Comparison of ENCODE assay signal across 11 mouse cellular contexts in genomic region chr1:39636660-39637059, GRCm38 (mm10). TPM values are rescaled to one million over a fixed set of nuclear protein-coding genes. Genes with fewer than 3 reads are reported as not detected.
DNase-seq lines count a peak whose midpoint lies in the region; ATAC-seq lines count a peak whose summit lies in the region.
"Had no signal": no experiment of that assay in that cellular context is flagged by ENCODE, and none has a peak within 500 bp of the region (broad histone marks: within the 10 kb centered on the region; RNA-seq: fewer than 3 reads in every experiment).

No protein-coding gene starts in this region.

- H3K4me1 ChIP-seq in heart, embryonic 11.5 days (ENCODE audit: control insufficient read depth, insufficient read depth, low read length): no peaks in the 10 kb centered on the region
- H3K4me1 ChIP-seq in hindbrain, embryonic 12.5 days: peaks cover 10% of the 10 kb centered on the region; the same call in 1 of the 2 replicates
- H3K4me1 ChIP-seq in midbrain, embryonic 13.5 days (replicated peaks): peaks cover 11% of the 10 kb centered on the region; the same call in 1 of the 2 replicates

- WGBS in heart, embryonic 11.5 days (ENCODE audit: insufficient replicate concordance): 10% methylated on average over 5 of the region's 5 CpGs
- WGBS in hindbrain, embryonic 12.5 days: 11% methylated on average over 5 of the region's 5 CpGs
- WGBS in midbrain, embryonic 13.5 days: 4% methylated on average over 5 of the region's 5 CpGs

- no peak overlapping the region for H3K27ac ChIP-seq in heart, embryonic 11.5 days (ENCODE audit: low read depth, low read length)
- H3K27ac ChIP-seq in hindbrain, embryonic 12.5 days: no peak overlapping the region
- H3K27ac ChIP-seq in midbrain, embryonic 13.5 days: no peak overlapping the region
- H3K27ac ChIP-seq: layer of hippocampus, adult 2 months had no signal

- 0 out of 2 replicates have a peak overlapping the region, but pooled peaks have one; percentile 9 for H3K4me2 ChIP-seq in heart, embryonic 11.5 days
- H3K4me2 ChIP-seq in hindbrain, embryonic 12.5 days (replicated peaks): no peak overlapping the region
- no peak overlapping the region for H3K4me2 ChIP-seq in midbrain, embryonic 13.5 days (replicated peaks)

- no peak overlapping the region for H3K4me3 ChIP-seq in heart, embryonic 11.5 days (ENCODE audit: low read depth, low read length)
- no peak overlapping the region for H3K4me3 ChIP-seq in hindbrain, embryonic 12.5 days
- H3K4me3 ChIP-seq in midbrain, embryonic 13.5 days (replicated peaks): no peak overlapping the region
- H3K4me3 ChIP-seq: layer of hippocampus, adult 2 months had no signal

- no peaks in the 10 kb centered on the region for H3K27me3 ChIP-seq in heart, embryonic 11.5 days (ENCODE audit: control insufficient read depth, insufficient read depth, low read length)
- H3K27me3 ChIP-seq in hindbrain, embryonic 12.5 days: no peaks in the 10 kb centered on the region
- H3K27me3 ChIP-seq in midbrain, embryonic 13.5 days: no peaks in the 10 kb centered on the region

- H3K36me3 ChIP-seq in heart, embryonic 11.5 days (ENCODE audit: control insufficient read depth, insufficient read depth, low read length): no peaks in the 10 kb centered on the region
- H3K36me3 ChIP-seq in hindbrain, embryonic 12.5 days: no peaks in the 10 kb centered on the region
- H3K36me3 ChIP-seq in midbrain, embryonic 13.5 days: no peaks in the 10 kb centered on the region

- ATAC-seq in heart, embryonic 11.5 days (replicated peaks; ENCODE audit: insufficient number of reproducible peaks, low FRiP score, low TSS enrichment): no peak
- ATAC-seq in hindbrain, embryonic 12.5 days (ENCODE audit: low FRiP score): peak; percentile 43; the same call in 1 of the 2 replicates
- peak; percentile 63 for ATAC-seq in midbrain, embryonic 13.5 days
- no peak for ATAC-seq in CD4-positive, CD25-positive, alpha-beta regulatory T cell, adult 4 months

- intact Hi-C loops in heart, postnatal 10 days (cut with DNase I): no loop called here

- no peak for DNase-seq in heart, postnatal 10 days
- peak; percentile 59 for DNase-seq in ZHBTc4 (ENCODE audit: low read depth, low spot score)
- DNase-seq in ovary, postnatal 36 days (ENCODE audit: low spot score): no peak
- DNase-seq in ovary, postnatal 14 days (ENCODE audit: low spot score): no peak
- DNase-seq: spleen, adult 18-20 months had no signal

- H3K9me3 ChIP-seq in heart, embryonic 11.5 days (replicated peaks; ENCODE audit: control insufficient read depth, low read length): no peaks in the 10 kb centered on the region
- no peaks in the 10 kb centered on the region; the same call in 1 of the 2 replicates for H3K9me3 ChIP-seq in hindbrain, embryonic 12.5 days (replicated peaks)
- H3K9me3 ChIP-seq in midbrain, embryonic 13.5 days: no peaks in the 10 kb centered on the region

- no peak overlapping the region for H3K9ac ChIP-seq in heart, embryonic 11.5 days (ENCODE audit: low read depth, low read length)
- H3K9ac ChIP-seq in hindbrain, embryonic 12.5 days: no peak overlapping the region
- H3K9ac ChIP-seq in midbrain, embryonic 13.5 days (replicated peaks): no peak overlapping the region

RNA-seq across cellular contexts. Expression of gene Creg2, which starts 14.6 kb away (rescaled TPM):
- 0.03 and 0.06 TPM in 2 replicates for polyA plus RNA-seq in heart, embryonic 11.5 days (2014; fragmentation: Nextera tagmentation; extraction: Ambion mirVana)
- total RNA-seq in heart, postnatal 10 days (2021): not detected
- polyA plus RNA-seq in hindbrain, embryonic 12.5 days (2016; fragmentation: Nextera tagmentation; extraction: Ambion mirVana): 2.0 and 2.3 TPM in 2 replicates
- polyA plus RNA-seq in midbrain, embryonic 13.5 days (2015; fragmentation: Nextera tagmentation; extraction: Ambion mirVana): 3.7 and 3.8 TPM in 2 replicates
- not detected for polyA plus RNA-seq in CD4-positive, CD25-positive, alpha-beta regulatory T cell, adult 4 months (2017; shearing (Covaris generic))
- total RNA-seq: megakaryocyte-erythroid progenitor cell, adult 5-6 weeks had no signal

RNA-seq across cellular contexts. Expression of gene Rnf149, which starts 59.5 kb away (rescaled TPM):
- 19.0 TPM in 2 replicates for polyA plus RNA-seq in heart, embryonic 11.5 days (2014; fragmentation: Nextera tagmentation; extraction: Ambion mirVana)
- 10 to 100 TPM; 12.1 to 14.7 TPM for total RNA-seq in heart, postnatal 10 days (2021)
- 37.7 and 39.0 TPM in 2 replicates for polyA plus RNA-seq in hindbrain, embryonic 12.5 days (2016; fragmentation: Nextera tagmentation; extraction: Ambion mirVana)
- polyA plus RNA-seq in midbrain, embryonic 13.5 days (2015; fragmentation: Nextera tagmentation; extraction: Ambion mirVana): 22.8 and 23.1 TPM in 2 replicates
- 10 to 100 TPM; 18.6 to 19.9 TPM for polyA plus RNA-seq in CD4-positive, CD25-positive, alpha-beta regulatory T cell, adult 4 months (2017; shearing (Covaris generic))

Comparison
In these comparisons a context has a peak if more than half of its experiments do, and no peak if none do; other contexts are left out.
1. ATAC-seq: peak in hindbrain, embryonic 12.5 days (single experiment) and midbrain, embryonic 13.5 days (single experiment); none in heart, embryonic 11.5 days (single experiment) and CD4-positive, CD25-positive, alpha-beta regulatory T cell, adult 4 months (single experiment).